13 mouse cellular contexts compared by ENCODE assay signal in the genomic region with DNA sequence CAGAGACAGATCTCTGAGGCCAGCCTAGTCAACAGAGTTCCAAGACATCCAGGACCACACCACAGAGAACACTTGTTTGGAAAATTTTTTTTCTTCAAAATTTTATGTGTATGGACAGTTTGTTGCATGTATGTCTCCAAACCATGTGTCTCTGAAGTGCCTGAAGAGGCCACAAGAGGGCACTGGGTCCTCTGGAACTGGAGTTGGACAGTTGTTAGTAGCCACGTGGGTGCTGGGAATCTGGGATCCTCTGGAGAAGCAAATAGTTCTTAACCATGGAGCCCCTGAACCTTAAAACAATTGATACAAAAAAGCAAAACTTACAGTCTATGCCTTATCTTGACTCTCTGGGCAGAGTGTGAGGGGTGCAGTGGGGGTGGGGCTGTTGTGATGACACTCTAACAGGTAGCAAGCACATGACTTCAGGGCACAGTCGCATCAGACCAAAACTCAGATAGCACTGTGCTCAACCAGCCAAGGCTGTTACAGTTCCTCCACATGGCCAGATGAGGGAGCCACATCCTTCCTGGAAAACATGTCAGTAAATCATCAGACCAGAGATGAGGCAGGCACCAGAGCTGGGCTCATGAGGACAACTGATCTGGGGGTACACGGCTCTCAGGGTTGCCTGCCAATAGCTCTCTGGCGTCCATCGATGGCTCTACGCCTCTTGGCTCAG. TPM values are rescaled to one million over a fixed set of nuclear protein-coding genes. Genes with fewer than 3 reads are reported as not detected.
DNase-seq lines count a peak whose midpoint lies in the region; TF ChIP-seq lines count a peak whose summit lies in the region.
"Had no signal": no experiment of that assay in that cellular context is flagged by ENCODE, and none has a peak within 500 bp of the region (broad histone marks: within the 10 kb centered on the region; RNA-seq: fewer than 3 reads in every experiment).

No protein-coding gene starts in this region.

- TF ChIP-seq POLR2A in CH12.LX (IDR thresholded peaks at IDR 0.05; ENCODE audit: low read depth, low read length), result no peak

- peaks cover 12% of the 10 kb centered on the region for H3K9me3 ChIP-seq in CH12.LX (replicated peaks; ENCODE audit: low read length)
- H3K9me3 ChIP-seq: embryonic facial prominence, embryonic 15.5 days; liver, embryonic 13.5 days; neural tube, embryonic 13.5 days had no signal

- no peaks in the 10 kb centered on the region for H3K4me1 ChIP-seq in CH12.LX (ENCODE audit: control insufficient read depth in 1 of 2, insufficient read depth in 2 of 2)
- H3K4me1 ChIP-seq: liver, embryonic 13.5 days; neural tube, embryonic 13.5 days had no signal

- peak; percentile 23 for DNase-seq in adrenal gland, postnatal 10 days
- no peak for DNase-seq in adrenal gland, postnatal 4 days (ENCODE audit: low spot score in 2 of 2)
- peak; percentile 24 for DNase-seq in left cerebral cortex, postnatal 4 days
- no peak for DNase-seq in left cerebral cortex, adult 8-10 months (ENCODE audit: low spot score in 2 of 2)
- DNase-seq in CH12.LX (ENCODE audit: extremely low read depth) (peak; percentile 30), MN1 (ENCODE audit: low spot score) (no peak)
- DNase-seq in cerebellum, postnatal 10 days, result peak; percentile 68 to 78
- DNase-seq in Muller cell, postnatal 12 days (ENCODE audit: inconsistent ontology term), result no peak

- dilution Hi-C loops in CH12.LX (cut with MboI; ENCODE audit: extremely low pct_ligation_motif_present, extremely low pct_unique_long_range_greater_than_20kb, low sequenced_read_pairs), result no loop called here

- peak; percentile 16 to 40; a peak in 2 of 4 replicates for TF ChIP-seq CTCF in CH12.LX (conservative IDR thresholded peaks at IDR 0.05 in 1 of 2, IDR thresholded peaks at IDR 0.05 in 1 of 2; ENCODE audit: low read depth in 2 of 2, low read length in 2 of 2)

- H3K27me3 ChIP-seq in CH12.LX (replicated peaks), result peaks cover 81% of the 10 kb centered on the region
- H3K27me3 ChIP-seq: embryonic facial prominence, embryonic 15.5 days; liver, embryonic 13.5 days; neural tube, embryonic 13.5 days had no signal

- H3K4me2 ChIP-seq in CH12.LX (ENCODE audit: insufficient read depth, low read depth, poor library complexity, severe bottlenecking), result no peak overlapping the region
- H3K4me2 ChIP-seq: embryonic facial prominence, embryonic 15.5 days; liver, embryonic 13.5 days; neural tube, embryonic 13.5 days had no signal

- intact Hi-C loops in left cerebral cortex, postnatal 4 days (cut with DNase I), result loop anchor here (5.0 kb wide), 1 partner anchor 183 kb away; no protein-coding TSS in a partner anchor

- TF ChIP-seq EP300 in CH12.LX (IDR thresholded peaks at IDR 0.05; ENCODE audit: low read length), result no peak

- H3K4me3 ChIP-seq in CH12.LX (replicated peaks in 1 of 3; ENCODE audit: low read depth in 2 of 3, low read length in 2 of 3, poor library complexity in 1 of 3), result no peak overlapping the region
- H3K4me3 ChIP-seq: embryonic facial prominence, embryonic 15.5 days; liver, embryonic 13.5 days; neural tube, embryonic 13.5 days had no signal

- no peak overlapping the region for H3K9ac ChIP-seq in CH12.LX (ENCODE audit: insufficient read depth, low read depth)
- H3K9ac ChIP-seq: embryonic facial prominence, embryonic 15.5 days; liver, embryonic 13.5 days; neural tube, embryonic 13.5 days had no signal

- in situ Hi-C loops in CH12.LX (cut with MboI; ENCODE audit: low pct_ligation_motif_present, low pct_unique_long_range_greater_than_20kb, low sequenced_read_pairs), result no loop called here

- no peaks in the 10 kb centered on the region for H3K79me2 ChIP-seq in CH12.LX (replicated peaks; ENCODE audit: control insufficient read depth, extremely low read depth, insufficient read depth, poor library complexity, severe bottlenecking)

- H3K36me3 ChIP-seq in CH12.LX (replicated peaks in 1 of 2; ENCODE audit: control insufficient read depth in 1 of 2, insufficient read depth in 1 of 2, low read length in 1 of 2), result no peaks in the 10 kb centered on the region
- H3K36me3 ChIP-seq: embryonic facial prominence, embryonic 15.5 days; liver, embryonic 13.5 days; neural tube, embryonic 13.5 days had no signal

- no peak overlapping the region for H3K27ac ChIP-seq in CH12.LX (ENCODE audit: insufficient read depth, low read depth)
- H3K27ac ChIP-seq: embryonic facial prominence, embryonic 15.5 days; liver, embryonic 13.5 days; neural tube, embryonic 13.5 days had no signal

- TF ChIP-seq RAD21 in CH12.LX (IDR thresholded peaks at IDR 0.05; ENCODE audit: low read depth, low read length), result peak; percentile 32

TF ChIP-seq in CH12.LX, 34 proteins besides CTCF, POLR2A, EP300 and RAD21:
- TF ChIP-seq SMC3 (IDR thresholded peaks at IDR 0.05; ENCODE audit: low read depth, low read length), result no peak
- no peak for TF ChIP-seq ZKSCAN1 (IDR thresholded peaks at IDR 0.05; ENCODE audit: borderline replicate concordance, low read depth, low read length)
- no peak for TF ChIP-seq MAX (IDR thresholded peaks at IDR 0.05; ENCODE audit: low read length)
- TF ChIP-seq ZC3H11A (IDR thresholded peaks at IDR 0.05; ENCODE audit: low read depth, low read length), result no peak
- TF ChIP-seq ELF1 (IDR thresholded peaks at IDR 0.05; ENCODE audit: low read depth, low read length), result no peak
- no peak for TF ChIP-seq KAT2A (IDR thresholded peaks at IDR 0.05; ENCODE audit: insufficient replicate concordance, low read length)
- no peak for TF ChIP-seq ZMIZ1 (IDR thresholded peaks at IDR 0.05; ENCODE audit: low read depth, low read length)
- no peak for TF ChIP-seq TCF12 (IDR thresholded peaks at IDR 0.05; ENCODE audit: low read depth, low read length)
- TF ChIP-seq PAX5 (IDR thresholded peaks at IDR 0.05; ENCODE audit: low read length), result no peak
- no peak for TF ChIP-seq USF2 (conservative IDR thresholded peaks at IDR 0.05; ENCODE audit: low read depth, low read length)

RNA-seq across cellular contexts. Expression of a gene that starts 20.4 kb away (rescaled TPM):
- total RNA-seq in adrenal gland, postnatal 10 days (2021), result not detected
- total RNA-seq in adrenal gland, postnatal 4 days (2021), result not detected
- not detected for total RNA-seq in left cerebral cortex, postnatal 4 days (2021)
- not detected for total RNA-seq in left cerebral cortex, adult 8-10 months (2022)
- total RNA-seq in CH12.LX (2012; rRNA removed), result 0.30 TPM in 1 of 2 replicates, not detected in the other
- not detected in 2 replicates for total RNA-seq in CH12.LX (2014; rRNA removed)
- polyA plus RNA-seq in CH12.LX (2012; ENCODE audit: insufficient read length, low read depth), result not detected in 2 replicates
- total RNA-seq: heart, adult 8-10 months had no signal
- polyA plus RNA-seq: embryonic facial prominence, embryonic 15.5 days; large intestine, adult 2 months; liver, embryonic 13.5 days; neural tube, embryonic 13.5 days had no signal

RNA-seq across cellular contexts. Expression of a gene that starts 24.4 kb away (rescaled TPM):
- total RNA-seq in adrenal gland, postnatal 10 days (2021), result under 1 TPM in 1 of 2 experiments, not detected in 1; 0.15 TPM
- under 1 TPM in 1 of 2 experiments, not detected in 1; 0.17 TPM for total RNA-seq in adrenal gland, postnatal 4 days (2021)
- not detected for total RNA-seq in left cerebral cortex, postnatal 4 days (2021)
- total RNA-seq in left cerebral cortex, adult 8-10 months (2022), result not detected
- total RNA-seq in CH12.LX (2012; rRNA removed), result not detected in 2 replicates
- not detected in 2 replicates for total RNA-seq in CH12.LX (2014; rRNA removed)
- not detected in 2 replicates for polyA plus RNA-seq in CH12.LX (2012; ENCODE audit: insufficient read length, low read depth)
- total RNA-seq: heart, adult 8-10 months had no signal
- polyA plus RNA-seq: embryonic facial prominence, embryonic 15.5 days; large intestine, adult 2 months; liver, embryonic 13.5 days; neural tube, embryonic 13.5 days had no signal

RNA-seq across cellular contexts. Expression of a gene that starts 49.7 kb away (rescaled TPM):
- total RNA-seq in adrenal gland, postnatal 10 days (2021), result 1 to 10 TPM; 1.2 to 1.7 TPM
- 1 to 10 TPM; 3.0 TPM for total RNA-seq in adrenal gland, postnatal 4 days (2021)
- not detected for total RNA-seq in left cerebral cortex, postnatal 4 days (2021)
- total RNA-seq in left cerebral cortex, adult 8-10 months (2022), result not detected
- total RNA-seq in CH12.LX (2012; rRNA removed) (not detected in 2 replicates), CH12.LX (2014; rRNA removed) (not detected in 2 replicates)
- not detected in 2 replicates for polyA plus RNA-seq in CH12.LX (2012; ENCODE audit: insufficient read length, low read depth)
- total RNA-seq: heart, adult 8-10 months had no signal
- polyA plus RNA-seq: embryonic facial prominence, embryonic 15.5 days; large intestine, adult 2 months; liver, embryonic 13.5 days; neural tube, embryonic 13.5 days had no signal

Comparison
In these comparisons a context has a peak if more than half of its experiments do, and no peak if none do; other contexts are left out.
1. DNase-seq: peak in adrenal gland, postnatal 10 days (single experiment), left cerebral cortex, postnatal 4 days (single experiment), CH12.LX (single experiment) and cerebellum, postnatal 10 days (2 of 2); none in adrenal gland, postnatal 4 days (0 of 2), left cerebral cortex, adult 8-10 months (0 of 2), Muller cell, postnatal 12 days (single experiment) and MN1 (single experiment).